Mouse (Mus musculus) gastrocnemius, adult 8-10 months (tissue): ENCODE results near the gene Ccdc114. TPM values are rescaled to one million over a fixed set of nuclear protein-coding genes. Genes with fewer than 3 reads are reported as not detected.
"Not testable (repeated sequence)": the region's sequence is repeated elsewhere in the genome, so short reads cannot be mapped to it uniquely, and the experiment has no call there.

Experiments
- DNase-seq, 2 experiments: peaks; one replicate each; pipeline ENCODE4 v3.0.0; 2022; ENCODE audit warnings: low spot score in 2 of 2
- total RNA-seq, 4 experiments: library from RNA; stranded (reverse); gene quantifications; 2 replicates each; pipeline ENCODE4 v1.2.4; 2022

Gene Ccdc114
- total RNA-seq = under 1 TPM in 3 of 4 experiments, not detected in 1; 0.19 to 0.85 (median 0.29) TPM

DNA sequence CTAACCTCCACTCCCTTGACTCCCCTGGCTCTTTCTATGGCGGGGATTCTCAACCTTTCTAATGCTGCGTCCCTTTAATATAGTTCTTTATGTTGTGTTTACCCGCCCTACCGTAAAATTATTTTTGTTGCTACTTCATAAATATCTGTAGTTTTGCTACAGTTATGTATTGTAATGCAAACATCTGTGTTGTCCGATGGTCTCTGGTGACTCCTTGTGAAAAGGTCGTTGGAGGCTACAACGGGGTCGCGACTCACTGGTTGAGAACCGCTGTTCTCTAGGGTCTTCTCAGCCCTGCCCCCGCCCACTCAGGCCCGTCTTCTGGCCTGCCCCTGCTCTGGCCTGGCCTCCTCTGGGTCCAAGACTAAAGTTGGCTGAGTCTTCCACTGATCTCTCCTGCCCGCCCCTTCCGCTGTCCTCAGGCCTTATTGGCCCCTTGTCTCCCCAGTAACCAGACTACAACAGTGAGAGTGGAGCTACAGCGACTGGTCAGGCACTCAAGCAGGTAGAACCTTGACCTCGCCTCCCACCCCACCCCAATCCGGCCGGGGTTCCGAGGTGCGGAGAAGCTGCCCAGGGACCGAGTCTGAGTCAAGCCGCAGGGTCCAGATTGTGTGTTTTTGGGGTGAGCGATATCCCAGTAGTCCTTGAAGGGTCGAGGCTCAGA lies at the start of gene Ccdc114:
TSS of gene Ccdc114 (plus strand) at position 311 of the 667 bp plus-strand sequence.
- DNase-seq = peak; percentile 69 to 75

- no peak for DNase-seq
Observed at GRCm38 (mm10) chr7:45876895-45877294, 47.0 kb upstream of the Ccdc114 start.

DNA sequence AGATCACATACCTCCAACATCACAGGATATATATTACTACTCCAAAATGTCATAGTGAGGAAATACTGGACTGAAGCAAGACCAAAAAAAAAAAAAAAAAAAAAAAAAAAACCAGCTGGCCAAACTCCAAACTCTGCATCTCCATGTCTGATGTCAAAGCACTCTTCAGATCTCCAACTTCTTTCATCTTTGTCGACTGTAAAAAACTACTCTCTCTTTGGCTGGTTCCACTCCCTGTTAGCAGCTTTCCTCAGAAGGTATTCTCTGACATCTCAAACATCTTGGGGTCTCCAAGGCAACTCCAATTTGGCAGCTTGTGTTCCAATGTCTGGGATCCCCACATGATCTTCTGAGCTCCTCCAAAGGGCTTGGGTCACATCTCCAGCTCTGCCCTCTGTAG lies 45.6 kb upstream of the Ccdc114 start, which contains the start of gene Grin2d:
TSS of gene Grin2d (minus strand) at position 101 of the 400 bp plus-strand sequence.
- not testable (repeated sequence) for DNase-seq

DNA sequence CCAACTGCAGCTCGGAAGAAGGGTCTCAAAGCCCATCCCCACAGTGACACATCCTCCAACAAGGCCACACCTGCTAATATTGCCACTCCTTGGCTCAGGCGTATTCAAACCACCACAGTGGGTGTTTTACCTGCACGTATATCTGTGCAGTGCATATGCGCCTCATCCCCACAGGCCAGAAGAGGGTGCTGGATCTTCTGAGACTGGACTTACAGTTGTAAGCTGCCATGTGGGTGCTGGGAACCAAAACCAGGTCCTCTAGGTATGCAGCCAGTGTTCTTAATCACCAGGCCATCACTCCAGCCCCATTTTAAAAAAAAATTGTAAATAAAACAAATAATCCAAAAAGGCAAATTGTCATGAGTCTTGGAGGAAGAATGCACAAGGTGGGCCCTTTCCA lies 43.3 kb upstream of the Ccdc114 start:
- no peak for DNase-seq

DNA sequence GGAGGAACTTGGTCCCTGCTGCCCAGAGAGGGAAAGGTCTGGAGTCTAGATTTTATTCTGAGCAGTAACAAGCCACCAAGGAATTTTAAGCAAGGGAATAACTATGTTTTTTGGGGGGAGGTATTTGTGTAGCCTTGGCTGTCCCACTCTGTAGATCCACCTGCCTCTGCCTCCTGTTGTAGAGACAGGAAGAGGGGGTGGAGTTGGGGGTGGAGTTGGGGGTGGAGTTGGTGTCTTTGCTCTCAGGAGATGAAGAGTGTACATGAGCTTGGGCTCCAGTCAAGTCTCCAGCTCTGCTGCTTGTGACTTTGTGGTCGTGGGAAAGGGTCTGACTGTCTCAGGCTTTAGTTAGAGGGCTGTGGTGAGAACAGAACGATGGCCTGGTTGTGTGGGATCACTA lies 42.9 kb upstream of the Ccdc114 start:
- no peak for DNase-seq

GRCm38 (mm10) chr7:45887246-45887645 lies 36.6 kb upstream of the Ccdc114 start:
- no peak for DNase-seq

DNA sequence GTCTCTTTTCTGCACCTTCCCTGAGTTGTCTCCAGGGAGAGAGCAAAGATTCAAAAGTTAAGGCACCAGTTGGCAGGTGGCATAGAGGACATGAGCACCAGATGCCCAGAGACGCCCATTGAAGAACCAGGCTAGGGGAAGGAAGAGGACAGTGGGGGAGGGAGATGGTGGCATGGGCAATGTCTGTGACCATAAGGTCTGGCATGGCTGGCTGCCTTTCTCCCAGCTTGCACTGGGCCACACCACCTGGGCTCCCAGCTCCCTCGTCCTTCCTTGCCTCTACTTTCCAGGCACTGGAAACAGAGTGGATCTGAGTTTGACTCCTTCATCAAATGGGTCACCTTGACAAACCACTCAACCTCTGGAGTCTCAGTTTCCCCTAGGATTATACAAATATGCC lies 31.2 kb upstream of the Ccdc114 start:
- DNase-seq = no peak

DNA sequence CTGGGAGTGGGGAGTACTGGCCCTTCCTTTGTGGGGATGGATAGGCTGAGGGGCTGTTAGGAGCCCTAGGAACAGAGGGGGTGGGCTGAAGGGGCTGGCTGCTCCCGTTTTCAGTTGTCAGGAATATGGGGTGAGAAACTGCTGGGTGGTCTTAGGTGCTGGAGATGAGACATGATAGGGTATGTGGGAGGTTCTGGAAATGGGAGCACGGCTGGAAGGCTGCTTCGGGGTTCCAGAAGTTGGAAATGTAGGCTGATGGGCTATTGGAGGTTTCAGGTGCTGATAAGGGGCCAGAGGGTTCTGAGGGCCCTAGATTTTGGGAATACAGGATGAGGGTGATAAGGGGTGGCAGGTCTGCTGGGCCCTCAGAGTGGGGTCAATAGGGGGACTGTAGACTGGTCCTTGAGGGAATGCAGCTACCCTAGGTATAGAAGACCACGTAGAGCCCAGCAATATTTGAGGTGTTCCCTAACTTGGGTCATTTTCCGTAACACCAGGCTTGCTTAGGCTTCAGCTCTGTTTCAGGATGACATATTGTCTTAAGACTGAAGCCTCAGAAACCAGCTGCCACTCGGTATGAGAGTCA lies 27.8 kb upstream of the Ccdc114 start:
- no peak for DNase-seq

DNA sequence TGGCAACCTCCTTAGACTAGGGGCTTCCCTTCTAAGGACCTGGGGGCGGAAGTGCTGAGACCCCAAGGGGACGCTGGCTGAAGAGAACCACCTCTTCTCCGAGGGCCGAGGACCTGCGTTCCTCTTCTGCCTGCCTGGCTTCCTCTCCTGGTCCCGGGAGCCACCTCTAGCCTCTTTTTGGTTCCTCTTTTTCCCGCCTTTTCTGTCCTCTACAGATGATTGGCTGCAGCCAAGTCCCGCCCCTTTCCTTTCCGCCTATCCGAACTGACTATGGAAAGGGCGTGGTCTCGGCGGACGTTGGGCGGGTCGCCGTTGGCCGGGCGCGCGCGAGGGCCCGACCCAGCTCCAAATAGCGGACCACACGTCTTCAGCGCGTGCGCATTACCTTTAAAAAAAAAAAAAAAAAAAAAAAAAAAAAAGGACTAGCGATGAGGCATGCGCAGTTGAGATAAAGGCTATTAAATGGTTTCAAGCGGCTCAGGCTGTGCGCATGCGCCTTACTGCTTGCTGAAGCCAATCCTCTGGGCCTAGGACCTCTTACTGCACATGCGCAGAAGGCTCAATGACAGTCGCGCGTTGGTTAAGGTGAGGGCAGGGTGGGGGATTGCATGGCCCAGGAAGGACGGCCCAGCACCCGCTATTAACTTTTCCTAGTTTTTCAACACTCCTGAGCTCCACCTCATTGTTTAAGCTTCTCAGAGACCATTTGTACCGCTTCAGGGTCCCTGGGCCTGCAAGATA lies 27.2 kb upstream of the Ccdc114 start, which contains the start of the genes Syngr4 and Tmem143:
TSS of gene Syngr4 (minus strand) at position 198 of the 741 bp plus-strand sequence.
TSS of gene Tmem143 (plus strand) at position 425 of the 741 bp plus-strand sequence.
- peak; percentile 96 to 97 for DNase-seq

DNA sequence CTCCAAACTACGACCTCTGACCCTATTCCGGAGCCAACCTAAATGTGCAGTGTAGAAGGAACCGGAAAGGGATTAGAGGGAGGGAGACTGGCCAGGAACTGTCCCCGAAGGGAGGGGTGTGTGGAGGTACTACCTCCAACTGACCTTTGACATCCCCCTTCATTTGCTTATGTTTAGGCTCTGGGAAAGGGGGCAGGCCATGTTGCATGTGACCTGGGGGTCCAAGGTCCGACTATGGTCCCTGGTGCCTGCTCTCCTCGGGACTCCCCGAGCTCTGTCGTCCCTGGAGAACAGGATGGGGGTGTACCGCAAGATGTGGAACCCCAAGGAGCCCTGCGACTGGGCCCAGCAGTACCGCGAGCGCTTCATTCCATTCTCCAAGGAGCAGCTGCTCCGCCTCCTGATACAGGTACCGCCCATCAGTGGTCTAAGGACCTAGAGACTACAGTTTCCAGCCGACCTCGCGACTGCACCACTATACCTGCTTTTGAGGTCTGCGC lies 26.6 kb upstream of the Ccdc114 start:
- DNase-seq = no peak

DNA sequence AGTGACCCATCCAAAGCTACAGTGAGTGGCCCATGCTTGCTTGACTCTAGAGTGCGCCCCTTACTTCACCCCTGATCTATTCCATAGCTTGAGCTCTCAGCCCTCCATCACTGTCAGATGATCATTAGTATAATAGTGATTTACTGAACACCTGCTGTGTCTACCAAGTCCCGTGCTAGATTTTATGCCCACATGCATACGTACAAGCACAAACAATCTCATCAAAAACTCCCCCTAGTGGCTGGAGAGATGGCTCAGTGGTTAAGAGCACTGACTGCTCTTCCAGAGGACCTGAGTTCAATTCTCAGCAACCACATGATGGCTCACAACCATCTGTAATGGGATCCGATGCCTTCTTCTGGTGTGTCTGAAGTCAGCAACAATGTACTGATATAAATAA lies 25.7 kb upstream of the Ccdc114 start:
- DNase-seq = not testable (repeated sequence)

- DNase-seq = no peak
Observed at GRCm38 (mm10) chr7:45901562-45901961, 22.3 kb upstream of the Ccdc114 start.

GRCm38 (mm10) chr7:45902481-45903002 lies 21.3 kb upstream of the Ccdc114 start:
- no peak for DNase-seq

- no peak for DNase-seq
Observed at GRCm38 (mm10) chr7:45906622-45907021, 17.2 kb upstream of the Ccdc114 start.

DNA sequence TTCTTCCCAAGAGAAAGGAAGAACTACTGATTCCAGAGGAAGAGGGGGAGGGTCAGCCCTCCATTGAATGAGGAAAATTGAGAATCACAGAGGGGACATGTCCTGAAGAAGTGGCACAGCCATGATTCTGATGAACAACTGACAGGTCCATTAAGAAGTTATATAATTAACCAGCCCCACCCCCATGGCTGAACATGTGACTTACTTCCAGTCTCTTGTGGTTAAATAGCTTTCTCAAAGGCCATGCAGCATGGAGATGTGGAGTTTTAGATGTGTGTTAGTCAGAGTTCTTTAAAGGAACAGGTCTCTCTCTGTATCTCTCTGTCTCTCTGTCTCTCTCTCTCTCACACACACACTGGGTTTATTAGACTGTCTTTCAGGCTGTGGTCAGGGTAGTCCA lies 15.5 kb upstream of the Ccdc114 start:
- no peak for DNase-seq

DNA sequence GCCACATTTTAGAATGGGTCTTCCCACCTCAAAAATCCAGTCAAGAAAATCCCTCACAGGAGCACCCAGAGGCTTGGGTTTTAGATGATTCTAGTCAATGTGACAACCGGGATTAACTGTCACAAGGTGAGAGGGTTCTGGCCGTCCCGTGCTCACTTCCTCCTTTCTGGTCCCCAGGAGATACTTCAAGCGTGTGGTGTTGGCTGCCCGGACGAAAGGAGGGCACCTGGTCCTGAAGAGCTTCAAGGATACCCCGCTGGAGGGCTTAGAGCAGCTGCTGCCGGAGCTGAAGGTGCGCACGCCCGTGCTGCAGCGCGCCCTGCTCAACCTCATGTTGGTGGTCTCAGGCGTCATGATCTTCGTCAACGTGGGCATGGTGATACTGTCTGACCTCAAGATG lies 14.7 kb upstream of the Ccdc114 start:
- no peak for DNase-seq

- no peak for DNase-seq
Observed at GRCm38 (mm10) chr7:45914067-45914466, 9.8 kb upstream of the Ccdc114 start.

DNA sequence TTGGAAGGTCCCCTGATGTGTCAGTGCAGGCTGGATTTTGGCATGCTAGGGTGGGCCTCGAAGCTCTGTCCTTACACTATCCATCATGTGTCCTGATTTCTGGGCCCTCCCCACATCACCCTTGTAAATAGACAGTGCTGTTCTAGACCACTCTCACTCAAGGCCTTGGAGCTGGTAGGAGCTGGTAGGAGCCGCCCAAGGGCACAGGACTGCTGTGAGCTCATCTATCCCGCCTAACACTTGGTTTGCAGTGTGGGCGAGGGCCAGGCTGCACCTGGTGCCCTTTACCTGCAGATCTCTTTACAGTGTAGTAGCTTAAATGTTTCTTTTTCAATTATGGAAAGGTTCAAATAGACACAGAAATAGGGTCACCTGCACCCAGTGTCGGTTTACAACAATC lies 8.9 kb upstream of the Ccdc114 start:
- no peak for DNase-seq

- peak; percentile 69 to 83 for DNase-seq
Observed at GRCm38 (mm10) chr7:45916056-45917003, 7.5 kb upstream of the Ccdc114 start.

DNA sequence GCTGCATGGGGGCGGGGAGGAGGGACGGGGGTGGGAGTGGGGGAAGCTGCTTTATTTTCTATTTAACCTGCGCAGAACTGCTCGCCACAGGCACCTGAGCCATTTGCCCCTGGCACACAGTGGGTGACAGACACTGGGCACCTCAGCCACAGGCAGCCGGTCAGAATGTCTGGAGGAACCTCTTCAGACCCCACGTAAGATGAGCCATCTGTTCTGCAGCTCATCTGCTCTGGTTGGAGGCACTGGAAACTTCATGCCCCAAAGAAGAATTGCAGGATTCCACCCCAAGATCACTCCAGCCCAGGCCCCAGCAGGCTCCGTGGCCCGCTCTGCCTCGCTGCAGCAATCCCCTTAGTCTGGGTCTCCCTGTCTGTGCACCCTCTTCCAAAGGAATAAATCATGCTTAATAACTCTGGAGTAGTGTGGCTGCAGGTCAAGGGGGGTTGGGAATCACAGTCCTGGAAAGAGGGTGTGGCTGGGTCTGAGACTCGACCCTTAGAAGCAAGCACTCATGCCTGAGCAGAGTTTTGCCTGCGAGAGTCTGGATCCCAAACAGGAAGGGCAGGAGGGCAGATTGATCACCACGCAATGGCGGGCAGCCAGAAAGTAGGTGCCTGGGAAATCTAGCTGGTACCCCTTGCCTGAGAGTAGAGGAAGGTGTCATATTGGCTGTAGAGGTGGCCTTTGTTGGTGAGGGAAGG lies 6.7 kb upstream of the Ccdc114 start:
- DNase-seq = no peak
